Mouse (Mus musculus) liver, embryonic 13.5 days (tissue): Measurements from ENCODE around the gene 1700001C02Rik. TPM values are rescaled to one million over a fixed set of nuclear protein-coding genes. Genes with fewer than 3 reads are reported as not detected.

Experiments
- ATAC-seq: fragments of 200-750 bp; cut with Nextera tagmentation; 2 replicates; pipeline ENCODE4 v1.8.0; 2017; ENCODE audit warnings: low read depth, mild to moderate bottlenecking, moderate number of reproducible peaks, moderate library complexity
- DNase-seq: peaks from one replicate; pipeline ENCODE4 v3.0.0; 2022
- H3K27ac ChIP-seq: fragments of 300-500 bp; sonication (generic); 2 replicates; pipeline ENCODE4 v1.5.1; 2015; ENCODE audit warnings: moderate library complexity, mild to moderate bottlenecking, inconsistent platforms
- H3K27me3 ChIP-seq: fragments of 300-500 bp; sonication (generic); 2 replicates; pipeline ENCODE4 v1.6.1; 2015; ENCODE audit warnings: mild to moderate bottlenecking, inconsistent platforms
- H3K36me3 ChIP-seq: fragments of 300-500 bp; sonication (generic); 2 replicates; pipeline ENCODE4 v1.6.1; 2015; ENCODE audit warnings: mild to moderate bottlenecking, inconsistent platforms
- H3K4me1 ChIP-seq: fragments of 300-500 bp; sonication (generic); replicated peaks from 2 replicates; pipeline ENCODE4 v1.6.1; 2015; ENCODE audit warnings: inconsistent platforms
- H3K4me2 ChIP-seq: fragments of 300-500 bp; sonication (generic); 2 replicates; pipeline ENCODE4 v1.6.1; 2015; ENCODE audit warnings: inconsistent platforms, mild to moderate bottlenecking, moderate library complexity
- H3K4me3 ChIP-seq: fragments of 300-500 bp; sonication (generic); replicated peaks from 2 replicates; pipeline ENCODE4 v1.5.1; 2015; ENCODE audit warnings: mild to moderate bottlenecking, inconsistent platforms
- H3K9ac ChIP-seq: fragments of 300-500 bp; sonication (generic); 2 replicates; pipeline ENCODE4 v1.6.1; 2015; ENCODE audit warnings: mild to moderate bottlenecking, inconsistent platforms
- H3K9me3 ChIP-seq: fragments of 300-500 bp; sonication (generic); replicated peaks from 2 replicates; pipeline ENCODE4 v1.6.1; 2016; ENCODE audit warnings: inconsistent platforms
- WGBS: fragments of 180-500 bp; shearing (Covaris S2); methylation state at CpG from one replicate; pipeline ENCODE4 v1.1.7; 2015; ENCODE audit not compliant: insufficient replicate concordance; 5-methylcytosine and 5-hydroxymethylcytosine counted together
- polyA plus RNA-seq: library from polyadenylated mRNA; unstranded; fragments of >200 nt; fragmentation: Nextera tagmentation; extraction: Ambion mirVana; gene quantifications from 2 replicates; pipeline ENCODE4 v1.2.1, GENCODE M21; 2015

The 1700001C02Rik gene
- polyA plus RNA-seq, 1 experiment from 2014 or later, result not detected

GRCm38 (mm10) chr5:30494606-30495005 is 28.8 kb downstream of the 1700001C02Rik start:
- no peak overlapping the region for H3K4me3 ChIP-seq
- no peak overlapping the region for H3K4me2 ChIP-seq
- no peaks in the 10 kb centered on the region for H3K4me1 ChIP-seq
- no peaks in the 10 kb centered on the region for H3K9me3 ChIP-seq
- 65% methylated on average over 7 of the region's 7 CpGs for WGBS
- H3K36me3 ChIP-seq, result no peaks in the 10 kb centered on the region
- ATAC-seq, result no peak
- H3K27ac ChIP-seq, result no peak overlapping the region
- H3K27me3 ChIP-seq, result peaks cover 3% of the 10 kb centered on the region; the same call in 1 of the 2 replicates
- DNase-seq, result no peak
- H3K9ac ChIP-seq, result no peak overlapping the region

- Histone ChIP-seq H3K4me3 (no peak overlapping the region), H3K27me3 (peaks cover 3% of the 10 kb centered on the region; the same call in 1 of the 2 replicates), H3K36me3 (no peaks in the 10 kb centered on the region), H3K4me1 (no peaks in the 10 kb centered on the region), H3K9me3 (no peaks in the 10 kb centered on the region), H3K4me2 (no peak overlapping the region), H3K27ac (no peak overlapping the region), H3K9ac (no peak overlapping the region)
- 70% methylated on average over 2 of the region's 2 CpGs for WGBS
- DNase-seq, result no peak
- no peak for ATAC-seq
Observed at GRCm38 (mm10) chr5:30495288-30495687, 29.4 kb downstream of the 1700001C02Rik start.

GRCm38 (mm10) chr5:30496821-30497220 is 31.0 kb downstream of the 1700001C02Rik start:
- DNase-seq (no peak), ATAC-seq (no peak)
- no peaks in the 10 kb centered on the region for H3K9me3 ChIP-seq
- no peaks in the 10 kb centered on the region for H3K36me3 ChIP-seq
- H3K27ac ChIP-seq, result no peak overlapping the region
- no peaks in the 10 kb centered on the region for H3K4me1 ChIP-seq
- WGBS, result 65% methylated on average over 8 of the region's 8 CpGs
- no peak overlapping the region for H3K4me2 ChIP-seq
- H3K4me3 ChIP-seq, result no peak overlapping the region
- H3K27me3 ChIP-seq, result peaks cover 3% of the 10 kb centered on the region; the same call in 1 of the 2 replicates
- H3K9ac ChIP-seq, result no peak overlapping the region

- WGBS, result 64% methylated on average over 7 of the region's 7 CpGs
Observed at GRCm38 (mm10) chr5:30497299-30497698, 31.5 kb downstream of the 1700001C02Rik start.

GRCm38 (mm10) chr5:30513111-30513510 is 47.3 kb downstream of the 1700001C02Rik start:
- H3K27ac ChIP-seq, result no peak overlapping the region
- no peaks in the 10 kb centered on the region for H3K36me3 ChIP-seq
- no peak for ATAC-seq
- WGBS, result 75% methylated on average over 8 of the region's 8 CpGs
- H3K4me2 ChIP-seq, result no peak overlapping the region
- peaks cover 7% of the 10 kb centered on the region for H3K4me1 ChIP-seq
- no peak overlapping the region for H3K4me3 ChIP-seq
- no peak for DNase-seq
- H3K9ac ChIP-seq, result no peak overlapping the region
- H3K9me3 ChIP-seq, result no peaks in the 10 kb centered on the region
- H3K27me3 ChIP-seq, result 0 out of 2 replicates have a peak, but pooled peaks cover 3% of the 10 kb centered on the region

More at GRCm38 (mm10) chr5:30497299-30497698, 31.5 kb downstream of the 1700001C02Rik start:
- no peaks in the 10 kb centered on the region for H3K4me1 ChIP-seq
- H3K4me2 ChIP-seq, result no peak overlapping the region
- no peak for DNase-seq
- H3K9me3 ChIP-seq, result no peaks in the 10 kb centered on the region
- peaks cover 3% of the 10 kb centered on the region; the same call in 1 of the 2 replicates for H3K27me3 ChIP-seq
- H3K4me3 ChIP-seq, result no peak overlapping the region
- no peak for ATAC-seq
- no peak overlapping the region for H3K27ac ChIP-seq
- no peak overlapping the region for H3K9ac ChIP-seq
- no peaks in the 10 kb centered on the region for H3K36me3 ChIP-seq

- peak; percentile 47 for DNase-seq
Observed at GRCm38 (mm10) chr5:30516376-30516775, 50.5 kb downstream of the 1700001C02Rik start.

GRCm38 (mm10) chr5:30518108-30518507 is 52.3 kb downstream of the 1700001C02Rik start:
- DNase-seq (no peak), ATAC-seq (0 out of 2 replicates have a peak, but pooled peaks have one; percentile 1)
- H3K4me3 ChIP-seq, result no peak overlapping the region
- WGBS, result 52% methylated on average over 5 of the region's 5 CpGs
- H3K27me3 ChIP-seq, result 0 out of 2 replicates have a peak, but pooled peaks cover 3% of the 10 kb centered on the region
- peak overlapping the region; percentile 27 for H3K9ac ChIP-seq
- no peak overlapping the region for H3K4me2 ChIP-seq
- H3K4me1 ChIP-seq, result peaks cover 37% of the 10 kb centered on the region
- H3K36me3 ChIP-seq, result no peaks in the 10 kb centered on the region
- no peaks in the 10 kb centered on the region for H3K9me3 ChIP-seq
- peak overlapping the region; percentile 71 for H3K27ac ChIP-seq

More at GRCm38 (mm10) chr5:30516376-30516775, 50.5 kb downstream of the 1700001C02Rik start:
- H3K27ac ChIP-seq, result no peak overlapping the region
- ATAC-seq, result no peak
- H3K4me1 ChIP-seq, result peaks cover 37% of the 10 kb centered on the region
- H3K27me3 ChIP-seq, result 0 out of 2 replicates have a peak, but pooled peaks cover 3% of the 10 kb centered on the region
- H3K4me3 ChIP-seq, result no peak overlapping the region
- H3K36me3 ChIP-seq, result no peaks in the 10 kb centered on the region
- no peak overlapping the region for H3K9ac ChIP-seq
- H3K4me2 ChIP-seq, result no peak overlapping the region
- no peaks in the 10 kb centered on the region for H3K9me3 ChIP-seq
- 44% methylated on average over 7 of the region's 7 CpGs for WGBS

- H3K27ac ChIP-seq, result peak overlapping the region; percentile 77
- peak overlapping the region; percentile 27 for H3K9ac ChIP-seq
- 38% methylated on average over 6 of the region's 6 CpGs for WGBS
- no peaks in the 10 kb centered on the region for H3K36me3 ChIP-seq
- no peaks in the 10 kb centered on the region for H3K9me3 ChIP-seq
- DNase-seq (peak; percentile 57), ATAC-seq (peak; percentile 93)
- no peak overlapping the region for H3K4me3 ChIP-seq
- H3K27me3 ChIP-seq, result 0 out of 2 replicates have a peak, but pooled peaks cover 3% of the 10 kb centered on the region
- peak overlapping the region; percentile 26 for H3K4me2 ChIP-seq
- peaks cover 37% of the 10 kb centered on the region for H3K4me1 ChIP-seq
Observed at GRCm38 (mm10) chr5:30518547-30518946, 52.7 kb downstream of the 1700001C02Rik start.

GRCm38 (mm10) chr5:30519494-30519893 is 53.6 kb downstream of the 1700001C02Rik start:
- Histone ChIP-seq H3K4me3 (no peak overlapping the region), H3K4me2 (no peak overlapping the region), H3K27ac (peak overlapping the region; percentile 77), H3K9ac (peak overlapping the region; percentile 15; the same call in 1 of the 2 replicates), H3K27me3 (no peaks in the 10 kb centered on the region), H3K9me3 (no peaks in the 10 kb centered on the region), H3K36me3 (no peaks in the 10 kb centered on the region), H3K4me1 (peaks cover 37% of the 10 kb centered on the region)
- ATAC-seq (no peak), DNase-seq (no peak)
- 42% methylated on average over 7 of the region's 7 CpGs for WGBS

- Histone ChIP-seq H3K36me3 (no peaks in the 10 kb centered on the region), H3K9me3 (no peaks in the 10 kb centered on the region), H3K27ac (0 out of 2 replicates have a peak overlapping the region, but pooled peaks have one; percentile 4), H3K27me3 (no peaks in the 10 kb centered on the region), H3K4me1 (peaks cover 37% of the 10 kb centered on the region), H3K9ac (no peak overlapping the region), H3K4me2 (no peak overlapping the region), H3K4me3 (no peak overlapping the region)
- 47% methylated on average over 10 of the region's 10 CpGs for WGBS
- ATAC-seq, result peak; percentile 38; the same call in 1 of the 2 replicates
- DNase-seq, result peak; percentile 28
Observed at GRCm38 (mm10) chr5:30520214-30520732, 54.4 kb downstream of the 1700001C02Rik start.

- DNase-seq, result no peak
- Histone ChIP-seq H3K4me3 (no peak overlapping the region), H3K4me1 (peaks cover 37% of the 10 kb centered on the region), H3K4me2 (no peak overlapping the region), H3K9ac (no peak overlapping the region), H3K36me3 (no peaks in the 10 kb centered on the region), H3K27ac (no peak overlapping the region), H3K27me3 (no peaks in the 10 kb centered on the region), H3K9me3 (no peaks in the 10 kb centered on the region)
- WGBS, result 71% methylated on average over 8 of the region's 8 CpGs
- no peak for ATAC-seq
Observed at GRCm38 (mm10) chr5:30522406-30522805, 56.6 kb downstream of the 1700001C02Rik start.

GRCm38 (mm10) chr5:30523131-30523530 is 57.3 kb downstream of the 1700001C02Rik start:
- Histone ChIP-seq H3K4me2 (no peak overlapping the region), H3K9ac (no peak overlapping the region), H3K9me3 (no peaks in the 10 kb centered on the region), H3K27ac (no peak overlapping the region), H3K27me3 (peaks cover 4% of the 10 kb centered on the region; the same call in 1 of the 2 replicates), H3K36me3 (no peaks in the 10 kb centered on the region), H3K4me3 (no peak overlapping the region), H3K4me1 (peaks cover 30% of the 10 kb centered on the region)
- no peak for DNase-seq
- WGBS, result 19% methylated on average over 3 of the region's 3 CpGs
- ATAC-seq, result no peak
